Mouse (Mus musculus) intestine, postnatal 0 days (tissue): ENCODE results near the gene Eif4enif1. TPM values are rescaled to one million over a fixed set of nuclear protein-coding genes. Genes with fewer than 3 reads are reported as not detected.

ENCODE experiments used
- ATAC-seq: fragments of 200-750 bp; cut with Nextera tagmentation; 2 replicates; pipeline ENCODE4 v1.8.0; 2017; ENCODE audit warnings: mild to moderate bottlenecking, moderate TSS enrichment, moderate library complexity
- H3K27ac ChIP-seq: fragments of 300-500 bp; sonication (generic); 2 replicates; pipeline ENCODE4 v1.5.1; 2014; ENCODE audit warnings: mild to moderate bottlenecking, low read depth, low read length, moderate library complexity
- H3K27me3 ChIP-seq: fragments of 300-500 bp; sonication (generic); replicated peaks from 2 replicates; pipeline ENCODE4 v1.6.1; 2014; ENCODE audit warnings: low read length, mixed read lengths; ENCODE audit not compliant: control insufficient read depth, insufficient read depth
- H3K36me3 ChIP-seq: fragments of 300-500 bp; sonication (generic); 2 replicates; pipeline ENCODE4 v1.6.1; 2014; ENCODE audit warnings: mild to moderate bottlenecking, moderate library complexity; ENCODE audit not compliant: control insufficient read depth, insufficient read depth
- H3K4me1 ChIP-seq: fragments of 300-500 bp; sonication (generic); replicated peaks from 2 replicates; pipeline ENCODE4 v1.6.1; 2014; ENCODE audit warnings: antibody characterized with exemption, low read length, mixed read lengths; ENCODE audit not compliant: control insufficient read depth, insufficient read depth
- H3K4me2 ChIP-seq: fragments of 300-500 bp; sonication (generic); replicated peaks from 2 replicates; pipeline ENCODE4 v1.6.1; 2014; ENCODE audit warnings: low read depth, mild to moderate bottlenecking, moderate library complexity
- H3K4me3 ChIP-seq: fragments of 300-500 bp; sonication (generic); 2 replicates; pipeline ENCODE4 v1.5.1; 2014; ENCODE audit warnings: low read depth, low read length
- H3K9ac ChIP-seq: fragments of 300-500 bp; sonication (generic); 2 replicates; pipeline ENCODE4 v1.6.1; 2014; ENCODE audit warnings: mild to moderate bottlenecking, low read depth, low read length
- H3K9me3 ChIP-seq: fragments of 300-500 bp; sonication (generic); 2 replicates; pipeline ENCODE4 v1.6.1; 2016; ENCODE audit warnings: mixed run types; ENCODE audit not compliant: control insufficient read depth
- CTCF ChIP-seq: sonication (generic); IDR thresholded peaks from 2 replicates; pipeline ENCODE4 v1.5.1; 2016; ENCODE audit warnings: low read depth, mild to moderate bottlenecking, control low read depth, antibody characterized with exemption, moderate library complexity
- WGBS: fragments of 180-500 bp; shearing (Covaris S2); extraction: QIAGEN DNeasy Blood & Tissue Kit; methylation state at CpG from one replicate; pipeline ENCODE4 v1.1.7; 2014; 5-methylcytosine and 5-hydroxymethylcytosine counted together
- polyA plus RNA-seq: library from polyadenylated mRNA; unstranded; fragments of >200 nt; fragmentation: Nextera tagmentation; extraction: Ambion mirVana; gene quantifications from 2 replicates; pipeline ENCODE4 v1.2.1, GENCODE M21; 2015

Gene Eif4enif1
- polyA plus RNA-seq, 1 experiment from 2014 or later, result 14.3 TPM

DNA sequence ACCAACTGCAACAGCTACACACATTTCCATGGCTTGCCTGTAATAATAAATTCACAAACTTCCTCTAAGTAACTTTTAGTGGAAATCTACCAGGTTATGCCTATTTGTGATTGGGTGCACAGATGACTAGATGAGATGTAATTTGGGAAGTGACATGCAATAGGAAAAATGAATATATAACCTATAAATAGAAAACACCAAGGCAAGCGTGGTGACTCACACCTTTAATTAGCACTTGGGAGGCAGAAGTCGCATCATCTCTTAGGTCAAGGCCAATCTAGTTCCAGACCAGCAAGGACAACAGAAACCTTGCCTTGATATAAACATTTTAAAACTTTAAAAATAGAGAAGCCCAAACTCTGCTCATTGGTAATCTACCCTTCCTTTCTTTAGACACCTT lies 45.2 kb downstream of the Eif4enif1 start:
- no peak for TF ChIP-seq CTCF
- WGBS, result 68% methylated on average over 2 of the region's 2 CpGs
- H3K9me3 ChIP-seq, result no peaks in the 10 kb centered on the region
- no peak overlapping the region; the same call in 1 of the 2 replicates for H3K27ac ChIP-seq
- no peaks in the 10 kb centered on the region for H3K4me1 ChIP-seq
- no peak overlapping the region for H3K4me3 ChIP-seq
- peaks cover 89% of the 10 kb centered on the region for H3K36me3 ChIP-seq
- H3K27me3 ChIP-seq, result no peaks in the 10 kb centered on the region
- H3K9ac ChIP-seq, result no peak overlapping the region
- no peak overlapping the region for H3K4me2 ChIP-seq
- ATAC-seq, result no peak

GRCm38 (mm10) chr11:3259537-3259936 lies 57.3 kb downstream of the Eif4enif1 start:
- Histone ChIP-seq H3K4me1 (no peaks in the 10 kb centered on the region), H3K27me3 (no peaks in the 10 kb centered on the region), H3K4me3 (no peak overlapping the region), H3K9me3 (no peaks in the 10 kb centered on the region), H3K9ac (no peak overlapping the region), H3K27ac (no peak overlapping the region), H3K36me3 (peaks cover 61% of the 10 kb centered on the region), H3K4me2 (no peak overlapping the region)
- ATAC-seq, result no peak
- 81% methylated on average over 1 of the region's 1 CpGs for WGBS
- no peak for TF ChIP-seq CTCF

GRCm38 (mm10) chr11:3265291-3266078 lies 63.3 kb downstream of the Eif4enif1 start:
- Histone ChIP-seq H3K27ac (peak overlapping the region; percentile 91), H3K36me3 (peaks cover 21% of the 10 kb centered on the region; the same call in 1 of the 2 replicates), H3K27me3 (no peaks in the 10 kb centered on the region), H3K4me1 (no peaks in the 10 kb centered on the region; the same call in 1 of the 2 replicates), H3K9me3 (no peaks in the 10 kb centered on the region), H3K4me2 (peak overlapping the region; percentile 80), H3K4me3 (peak overlapping the region; percentile 95), H3K9ac (peak overlapping the region; percentile 96)
- TF ChIP-seq CTCF, result no peak
- under 1% methylated on average over 26 of the region's 26 CpGs for WGBS
- ATAC-seq, result no peak; the same call in 1 of the 2 replicates

GRCm38 (mm10) chr11:3266079-3266685 lies 64.0 kb downstream of the Eif4enif1 start, which contains the start of gene Drg1:
Gene Drg1 (minus strand): TSS chr11:3266415.
- Histone ChIP-seq H3K9ac (peak within 1 kb of the TSS; percentile 96), H3K36me3 (peaks cover 14% of the 10 kb centered on the region; the same call in 1 of the 2 replicates), H3K27me3 (no peaks in the 10 kb centered on the region), H3K27ac (peak within 1 kb of the TSS; percentile 91), H3K9me3 (no peaks in the 10 kb centered on the region), H3K4me2 (peak within 1 kb of the TSS; percentile 80), H3K4me1 (no peaks in the 10 kb centered on the region; the same call in 1 of the 2 replicates), H3K4me3 (peak within 1 kb of the TSS; percentile 95)
- under 1% methylated on average over 70 of the region's 72 CpGs for WGBS
- TF ChIP-seq CTCF, result peak; percentile 25; the same call in 1 of the 2 replicates
- ATAC-seq, result peak; percentile 98

- H3K4me2 ChIP-seq, result peak overlapping the region; percentile 80
- no peak overlapping the region for H3K27ac ChIP-seq
- H3K27me3 ChIP-seq, result no peaks in the 10 kb centered on the region
- H3K4me1 ChIP-seq, result no peaks in the 10 kb centered on the region; the same call in 1 of the 2 replicates
- peaks cover 7% of the 10 kb centered on the region; the same call in 1 of the 2 replicates for H3K36me3 ChIP-seq
- H3K9me3 ChIP-seq, result no peaks in the 10 kb centered on the region
- peak overlapping the region; percentile 96; the same call in 1 of the 2 replicates for H3K9ac ChIP-seq
- no peak for ATAC-seq
- WGBS, result 43% methylated on average over 7 of the region's 7 CpGs
- peak overlapping the region; percentile 95 for H3K4me3 ChIP-seq
- TF ChIP-seq CTCF, result no peak
Observed at GRCm38 (mm10) chr11:3267133-3267532, 64.9 kb downstream of the Eif4enif1 start.

- H3K27ac ChIP-seq, result no peak overlapping the region
- no peak for ATAC-seq
- no peak overlapping the region for H3K9ac ChIP-seq
- H3K4me3 ChIP-seq, result no peak overlapping the region
- no peaks in the 10 kb centered on the region for H3K36me3 ChIP-seq
- WGBS, result 49% methylated on average over 4 of the region's 4 CpGs
- no peak overlapping the region for H3K4me2 ChIP-seq
- no peaks in the 10 kb centered on the region; the same call in 1 of the 2 replicates for H3K4me1 ChIP-seq
- no peaks in the 10 kb centered on the region for H3K27me3 ChIP-seq
- TF ChIP-seq CTCF, result no peak
- H3K9me3 ChIP-seq, result no peaks in the 10 kb centered on the region
Observed at GRCm38 (mm10) chr11:3269241-3269640, 67.0 kb downstream of the Eif4enif1 start.
